Mouse (Mus musculus): ENCODE results near the gene Psmd6. TPM values are rescaled to one million over a fixed set of nuclear protein-coding genes. Genes with fewer than 3 reads are reported as not detected.

The Psmd6 gene
- 308 and 313 TPM in 2 replicates for polyA plus RNA-seq (2015; fragmentation: Nextera tagmentation; extraction: Ambion mirVana)

DNA sequence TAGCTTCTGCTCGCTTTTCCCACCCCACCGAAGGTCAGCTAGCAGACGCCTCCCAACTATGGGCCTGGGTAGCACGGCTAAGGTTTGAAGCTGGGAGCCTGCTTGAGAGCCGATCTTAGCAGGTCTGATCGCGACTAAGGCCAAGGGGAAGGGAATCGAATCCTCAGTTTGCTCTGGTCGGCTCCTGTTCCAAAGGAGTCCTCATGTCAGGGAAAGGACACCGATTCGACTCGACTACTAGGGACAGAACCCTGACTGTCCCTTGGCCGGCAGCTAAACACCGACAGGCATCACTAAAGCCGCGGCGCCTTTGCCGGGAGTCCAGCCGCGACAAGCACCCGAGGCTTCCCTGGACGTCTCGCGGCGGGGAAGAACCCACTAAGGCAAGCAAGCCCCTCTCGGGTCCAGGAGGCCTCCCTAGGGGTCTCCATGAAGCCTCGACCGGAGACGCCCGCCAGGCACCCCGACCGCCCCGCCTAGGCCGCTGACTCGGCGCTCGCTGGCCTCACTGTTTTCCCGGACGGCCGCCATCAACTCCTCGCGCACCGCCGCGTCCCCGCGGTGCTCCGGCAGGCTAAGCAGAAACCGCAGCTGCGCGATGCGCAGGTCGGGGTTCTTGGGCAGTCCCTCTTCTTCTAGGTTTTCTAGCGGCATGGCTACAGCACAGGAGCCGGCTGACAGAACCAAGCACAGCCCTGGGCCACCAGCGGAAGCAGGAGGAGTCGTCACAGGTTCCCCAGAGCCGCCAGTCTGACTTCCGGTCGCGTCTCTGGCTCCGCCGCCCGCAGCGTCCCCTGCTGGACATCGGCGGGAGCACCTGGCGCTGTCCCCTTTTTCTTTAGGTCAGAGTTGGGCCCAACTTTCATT lies at the start of gene Psmd6:
TSS of gene Psmd6 (minus strand) at position 755 of the 867 bp plus-strand sequence.
- Histone ChIP-seq H3K27me3 (no peaks in the 10 kb centered on the region), H3K4me1 (peaks cover 21% of the 10 kb centered on the region), H3K4me2 (peak within 1 kb of the TSS; percentile 92), H3K9ac (peak within 1 kb of the TSS; percentile 97), H3K27ac (peak within 1 kb of the TSS; percentile 63; the same call in 1 of the 2 replicates), H3K4me3 (peak within 1 kb of the TSS; percentile 98), H3K36me3 (ENCODE audit: poor library complexity, severe bottlenecking) (peaks cover 37% of the 10 kb centered on the region), H3K9me3 (replicated peaks) (no peaks in the 10 kb centered on the region)
- peak; percentile 99 for ATAC-seq
- under 1% methylated on average over 68 of the region's 68 CpGs for WGBS

DNA sequence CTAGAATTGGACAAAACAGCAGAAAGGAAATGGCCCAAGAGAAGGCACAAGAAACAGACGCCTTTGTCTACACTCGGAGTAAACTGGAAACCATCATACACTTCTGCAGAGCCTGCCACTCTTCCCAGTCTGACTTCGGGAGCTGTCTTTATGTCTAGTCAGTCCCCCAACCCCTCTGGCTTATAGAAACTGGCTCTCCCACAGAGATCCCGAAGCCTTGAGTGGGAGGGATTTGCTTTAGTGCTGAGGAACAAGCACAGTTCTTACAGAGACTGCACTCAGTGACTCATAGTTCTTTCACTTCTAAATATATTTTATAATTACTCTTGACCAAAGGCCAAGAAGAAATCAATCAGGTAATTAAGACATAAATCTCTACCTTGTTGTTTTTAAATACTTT lies 10.1 kb downstream of the Psmd6 start:
- 76% methylated on average over 4 of the region's 4 CpGs for WGBS
- Histone ChIP-seq H3K27me3 (no peaks in the 10 kb centered on the region), H3K36me3 (ENCODE audit: poor library complexity, severe bottlenecking) (peaks cover 61% of the 10 kb centered on the region), H3K27ac (no peak overlapping the region), H3K9ac (no peak overlapping the region), H3K9me3 (replicated peaks) (no peaks in the 10 kb centered on the region), H3K4me2 (no peak overlapping the region), H3K4me3 (no peak overlapping the region), H3K4me1 (no peaks in the 10 kb centered on the region)
- no peak for ATAC-seq

DNA sequence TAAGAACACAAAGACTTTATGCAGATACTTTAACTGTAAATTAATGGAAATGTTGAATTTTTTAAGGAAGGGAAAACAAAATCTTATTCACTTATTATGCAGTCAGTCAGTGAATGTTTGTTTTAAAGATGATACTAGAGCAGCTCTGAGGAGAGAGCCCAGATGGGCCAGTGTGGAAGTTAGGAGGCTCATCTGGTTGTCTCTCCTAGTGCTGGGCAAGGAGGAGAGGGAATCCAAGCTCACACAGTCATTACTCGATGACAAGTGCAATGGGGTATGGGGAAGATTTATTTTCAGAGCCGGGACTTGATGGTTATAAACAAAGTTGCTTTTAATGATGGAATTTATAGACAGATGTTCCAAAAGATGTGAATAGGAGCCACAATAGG lies 15.9 kb downstream of the Psmd6 start:
- no peak overlapping the region for H3K27ac ChIP-seq
- H3K9me3 ChIP-seq (replicated peaks): no peaks in the 10 kb centered on the region
- no peak overlapping the region for H3K4me2 ChIP-seq
- H3K9ac ChIP-seq: no peak overlapping the region
- 70% methylated on average over 2 of the region's 2 CpGs for WGBS
- no peak overlapping the region for H3K4me3 ChIP-seq
- no peaks in the 10 kb centered on the region for H3K27me3 ChIP-seq
- ATAC-seq: no peak
- peaks cover 36% of the 10 kb centered on the region for H3K36me3 ChIP-seq (ENCODE audit: poor library complexity, severe bottlenecking)
- no peaks in the 10 kb centered on the region for H3K4me1 ChIP-seq

DNA sequence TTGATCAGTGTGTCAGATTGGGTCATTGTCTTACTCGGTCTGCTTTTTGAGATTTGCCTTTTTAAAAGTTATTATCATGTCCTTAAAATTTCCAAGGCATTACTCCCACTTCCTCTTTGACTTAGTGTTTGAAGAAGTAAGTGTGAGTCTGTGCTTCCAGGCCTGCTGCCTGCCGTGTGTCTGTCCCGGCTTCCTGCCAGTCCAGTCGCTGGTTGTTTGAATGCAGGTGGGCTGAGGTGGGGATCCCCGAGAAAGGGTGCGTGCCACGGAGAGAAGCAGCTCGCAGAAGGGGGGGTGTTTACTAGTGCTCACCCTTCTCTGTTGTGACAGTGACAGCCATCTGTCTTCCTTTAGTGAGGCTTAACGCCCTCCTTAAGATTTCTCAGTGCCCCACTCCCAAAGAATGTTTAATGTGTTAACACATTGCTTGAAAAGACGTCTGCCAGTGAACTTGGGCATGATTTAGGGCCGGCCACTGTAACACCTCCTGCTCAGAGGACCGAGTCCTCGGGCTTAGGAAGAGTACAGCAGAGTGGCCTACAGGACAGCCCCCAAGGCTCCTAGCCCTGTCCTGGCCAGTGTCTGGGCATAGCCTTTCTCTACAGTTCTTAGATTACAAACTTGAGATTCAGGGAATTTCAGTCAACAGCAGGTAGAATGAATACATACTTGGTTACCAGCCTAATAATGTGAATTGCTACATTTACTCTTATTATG lies 16.4 kb downstream of the Psmd6 start:
- Histone ChIP-seq H3K27me3 (no peaks in the 10 kb centered on the region), H3K4me2 (no peak overlapping the region), H3K9ac (no peak overlapping the region), H3K9me3 (replicated peaks) (no peaks in the 10 kb centered on the region), H3K27ac (no peak overlapping the region; the same call in 1 of the 2 replicates), H3K4me3 (no peak overlapping the region), H3K36me3 (ENCODE audit: poor library complexity, severe bottlenecking) (peaks cover 41% of the 10 kb centered on the region), H3K4me1 (no peaks in the 10 kb centered on the region)
- peak; percentile 53 for ATAC-seq
- 57% methylated on average over 13 of the region's 13 CpGs for WGBS

DNA sequence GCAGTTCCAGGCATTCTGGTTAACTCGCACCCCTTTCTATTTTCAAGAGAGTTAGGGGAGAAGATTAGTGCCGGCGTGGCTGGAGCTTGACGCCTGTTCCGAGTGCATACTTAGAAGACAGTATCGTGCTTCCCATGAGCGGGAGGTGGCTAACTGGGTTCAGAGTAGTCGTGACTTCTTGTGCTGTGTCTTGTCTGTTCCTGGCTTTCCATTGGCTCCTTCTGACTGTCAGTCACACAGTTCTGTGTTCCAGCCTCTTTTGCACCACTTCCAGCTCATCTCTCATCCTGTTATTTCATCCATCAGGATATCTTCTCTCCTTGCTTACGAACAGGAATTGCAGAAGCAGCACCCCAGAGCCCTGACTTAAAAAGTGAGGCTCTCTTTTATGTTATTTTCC lies 19.5 kb downstream of the Psmd6 start:
- Histone ChIP-seq H3K36me3 (ENCODE audit: poor library complexity, severe bottlenecking) (peaks cover 45% of the 10 kb centered on the region), H3K9ac (no peak overlapping the region), H3K4me3 (no peak overlapping the region), H3K4me2 (no peak overlapping the region), H3K4me1 (no peaks in the 10 kb centered on the region), H3K9me3 (replicated peaks) (no peaks in the 10 kb centered on the region), H3K27me3 (no peaks in the 10 kb centered on the region), H3K27ac (no peak overlapping the region)
- 93% methylated on average over 9 of the region's 9 CpGs for WGBS
- ATAC-seq: no peak

DNA sequence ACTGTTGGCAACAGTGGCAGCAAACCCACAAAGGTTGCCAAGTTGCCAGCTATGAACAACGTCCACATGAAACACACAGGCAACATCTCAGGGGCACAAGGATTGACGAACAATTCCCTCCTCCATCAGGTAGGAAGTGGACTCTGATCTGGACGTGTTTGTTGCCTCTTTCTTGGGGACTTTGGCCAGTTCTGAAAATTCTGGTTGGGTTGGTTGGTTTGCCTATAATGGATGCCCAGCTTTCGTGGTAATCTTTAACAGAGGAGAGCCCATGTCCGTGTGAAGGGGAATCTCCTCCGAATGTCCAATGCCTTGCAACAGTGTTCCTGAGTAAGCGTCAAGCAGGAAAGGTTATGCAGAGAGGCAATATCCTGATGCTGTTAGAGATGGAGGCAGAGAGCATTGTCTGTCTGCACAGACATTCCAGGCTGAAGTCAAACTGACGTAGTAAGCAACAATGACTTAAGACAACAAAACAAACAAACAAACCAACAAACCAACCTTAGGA lies 20.0 kb downstream of the Psmd6 start:
- no peak overlapping the region for H3K27ac ChIP-seq
- H3K27me3 ChIP-seq: no peaks in the 10 kb centered on the region
- WGBS: 94% methylated on average over 8 of the region's 8 CpGs
- ATAC-seq: no peak
- H3K4me1 ChIP-seq: no peaks in the 10 kb centered on the region
- no peak overlapping the region for H3K4me2 ChIP-seq
- H3K4me3 ChIP-seq: no peak overlapping the region
- no peak overlapping the region for H3K9ac ChIP-seq
- H3K9me3 ChIP-seq (replicated peaks): no peaks in the 10 kb centered on the region
- peaks cover 49% of the 10 kb centered on the region for H3K36me3 ChIP-seq (ENCODE audit: poor library complexity, severe bottlenecking)

DNA sequence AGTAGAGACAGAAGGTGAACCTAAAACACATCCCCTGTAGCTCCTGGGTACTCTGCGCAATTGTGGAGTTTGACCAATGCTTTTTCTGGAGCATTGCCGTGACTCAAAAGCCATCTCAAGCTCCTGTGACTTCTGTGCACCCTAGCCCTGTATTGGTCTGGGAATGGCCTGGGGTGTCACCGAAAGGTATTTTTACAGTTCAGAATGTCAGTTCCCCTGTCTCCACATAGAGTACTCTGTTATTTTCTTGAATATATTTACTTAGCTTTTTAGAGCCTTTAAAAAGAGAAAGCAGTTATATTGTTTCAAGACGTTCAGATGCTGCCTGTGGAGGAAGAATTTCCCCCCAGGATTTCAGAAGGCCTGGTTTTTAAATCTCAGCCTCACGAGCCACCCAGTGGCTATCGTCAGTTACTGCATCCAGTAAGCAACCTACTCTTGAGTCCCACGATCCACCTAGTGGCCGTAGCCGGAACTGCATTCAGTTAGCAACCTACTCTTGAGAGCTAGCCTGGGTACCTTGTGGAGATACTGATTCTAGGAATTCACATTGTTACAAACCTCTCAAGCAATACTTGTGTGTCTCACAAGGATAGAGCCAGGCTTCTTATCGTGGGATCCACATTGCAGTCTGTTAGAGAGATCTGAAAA lies 22.3 kb downstream of the Psmd6 start:
- no peak overlapping the region for H3K4me2 ChIP-seq
- H3K9me3 ChIP-seq (replicated peaks): no peaks in the 10 kb centered on the region
- no peaks in the 10 kb centered on the region for H3K27me3 ChIP-seq
- peaks cover 7% of the 10 kb centered on the region; the same call in 1 of the 2 replicates for H3K4me1 ChIP-seq
- ATAC-seq: peak; percentile 85
- H3K4me3 ChIP-seq: no peak overlapping the region
- no peak overlapping the region for H3K9ac ChIP-seq
- H3K27ac ChIP-seq: no peak overlapping the region
- WGBS: 27% methylated on average over 10 of the region's 10 CpGs
- peaks cover 48% of the 10 kb centered on the region for H3K36me3 ChIP-seq (ENCODE audit: poor library complexity, severe bottlenecking)

DNA sequence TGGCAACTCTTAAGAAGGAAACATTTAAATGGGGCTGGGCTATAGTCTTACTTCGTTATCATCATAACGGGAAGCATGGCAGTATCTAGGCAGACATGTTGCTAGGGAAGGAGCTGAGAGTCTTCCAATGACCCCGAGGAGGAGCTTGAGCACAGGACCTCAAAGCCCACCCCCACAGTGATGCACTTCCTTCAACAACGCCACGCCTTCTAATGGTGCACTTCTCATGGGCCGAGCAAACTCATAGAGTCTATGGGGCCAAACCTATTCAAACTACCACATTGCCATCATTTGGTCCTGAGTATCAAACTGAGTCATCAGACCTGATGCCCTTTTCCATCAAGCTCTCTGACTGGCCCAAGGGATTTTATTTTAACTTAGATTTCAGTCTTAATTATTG lies 30.2 kb downstream of the Psmd6 start:
- H3K4me1 ChIP-seq: peaks cover 6% of the 10 kb centered on the region; the same call in 1 of the 2 replicates
- no peak for ATAC-seq
- H3K9me3 ChIP-seq (replicated peaks): no peaks in the 10 kb centered on the region
- no peak overlapping the region for H3K27ac ChIP-seq
- H3K4me3 ChIP-seq: no peak overlapping the region
- peaks cover 56% of the 10 kb centered on the region for H3K36me3 ChIP-seq (ENCODE audit: poor library complexity, severe bottlenecking)
- H3K9ac ChIP-seq: no peak overlapping the region
- WGBS: 90% methylated on average over 6 of the region's 6 CpGs
- H3K27me3 ChIP-seq: no peaks in the 10 kb centered on the region
- H3K4me2 ChIP-seq: no peak overlapping the region

DNA sequence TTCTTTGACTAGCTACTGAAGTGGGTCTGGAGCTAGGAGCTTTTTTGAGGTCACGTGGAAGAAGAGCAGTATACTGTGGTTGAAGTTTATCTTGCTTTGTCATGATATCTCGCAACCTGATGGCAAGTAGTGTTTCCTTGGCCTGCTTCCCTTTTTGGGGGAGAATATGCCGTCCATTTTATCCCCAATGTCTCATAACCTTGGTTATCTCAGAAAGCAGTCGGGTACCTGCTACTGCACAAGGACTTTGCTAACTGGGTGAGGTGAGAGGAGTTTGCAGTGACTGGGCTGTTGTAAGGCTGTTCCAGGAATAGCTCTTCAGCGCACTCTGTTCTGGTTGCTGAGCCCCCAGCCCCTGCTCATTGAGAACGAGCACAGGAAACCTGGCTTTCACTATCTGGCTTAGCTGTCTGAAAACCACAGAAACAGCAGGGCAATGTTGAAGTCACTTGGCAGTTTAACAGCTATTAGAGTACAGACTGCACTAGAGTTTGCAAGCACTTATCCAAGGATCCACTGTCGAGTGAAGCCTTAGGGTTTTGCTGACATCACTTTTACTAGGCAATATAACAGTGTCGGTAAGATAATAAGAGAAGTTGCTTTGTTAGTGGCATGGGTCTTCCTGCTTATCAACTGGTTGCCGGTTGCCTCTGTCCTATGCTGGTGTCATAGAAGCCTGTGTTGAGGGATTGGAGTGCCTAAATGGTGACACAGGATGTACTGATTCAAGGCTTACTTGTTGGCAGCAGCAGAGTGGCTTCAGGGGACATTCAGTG lies 32.6 kb downstream of the Psmd6 start:
- Histone ChIP-seq H3K9me3 (replicated peaks) (no peaks in the 10 kb centered on the region), H3K27me3 (no peaks in the 10 kb centered on the region), H3K9ac (no peak overlapping the region), H3K4me3 (no peak overlapping the region), H3K27ac (no peak overlapping the region), H3K4me2 (no peak overlapping the region), H3K4me1 (no peaks in the 10 kb centered on the region), H3K36me3 (ENCODE audit: poor library complexity, severe bottlenecking) (peaks cover 54% of the 10 kb centered on the region)
- ATAC-seq: no peak
- 92% methylated on average over 9 of the region's 9 CpGs for WGBS

DNA sequence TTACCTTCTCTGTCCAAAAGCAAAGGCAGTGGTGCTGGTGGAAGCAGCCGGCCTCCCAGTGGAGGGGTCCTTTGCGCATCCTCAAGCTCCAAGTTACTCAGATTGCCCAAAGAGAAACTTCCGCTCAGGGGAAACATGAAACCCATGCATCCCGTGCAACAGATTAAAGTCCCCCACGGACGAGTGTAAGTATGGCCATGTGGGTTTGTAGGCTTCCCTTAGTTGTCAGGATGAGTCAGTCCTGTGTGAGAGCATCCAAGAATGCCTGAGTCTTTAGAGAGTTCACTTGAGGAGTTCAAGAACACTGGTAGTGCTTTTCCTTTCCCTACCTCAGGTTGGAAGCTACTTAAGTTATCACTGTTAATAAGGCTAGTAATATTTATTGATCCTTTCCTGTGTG lies 33.4 kb downstream of the Psmd6 start:
- 85% methylated on average over 6 of the region's 6 CpGs for WGBS
- no peak for ATAC-seq
- Histone ChIP-seq H3K9ac (no peak overlapping the region), H3K27me3 (no peaks in the 10 kb centered on the region), H3K4me1 (no peaks in the 10 kb centered on the region), H3K4me2 (no peak overlapping the region), H3K27ac (no peak overlapping the region), H3K4me3 (no peak overlapping the region), H3K9me3 (replicated peaks) (no peaks in the 10 kb centered on the region), H3K36me3 (ENCODE audit: poor library complexity, severe bottlenecking) (peaks cover 46% of the 10 kb centered on the region)

DNA sequence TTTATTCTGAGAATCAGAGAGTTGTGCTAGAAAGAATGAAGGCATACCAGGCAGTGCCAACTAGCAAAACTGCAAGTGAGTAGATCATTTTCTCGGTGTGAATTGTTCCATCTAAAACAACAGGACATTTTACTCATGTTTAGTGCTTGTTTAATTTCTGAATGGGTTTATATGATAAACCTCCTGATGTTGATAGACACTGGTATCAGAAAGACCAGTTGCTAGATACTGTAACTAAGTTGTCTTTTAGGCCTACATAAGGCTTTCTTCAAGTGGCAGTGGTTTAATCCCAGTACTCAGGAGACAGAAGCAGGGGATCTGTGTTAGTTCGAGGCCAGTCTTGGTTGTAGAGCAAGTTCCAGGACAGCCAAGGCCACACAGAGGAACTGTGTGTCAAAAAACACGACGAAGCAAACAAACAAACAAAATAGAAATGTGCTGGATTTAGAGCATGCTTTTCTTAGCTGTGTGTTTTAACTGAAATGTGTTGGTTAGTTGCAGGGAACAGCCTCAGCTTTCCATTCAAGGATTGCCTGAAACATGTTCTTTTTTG lies 34.0 kb downstream of the Psmd6 start:
- Histone ChIP-seq H3K9me3 (replicated peaks) (no peaks in the 10 kb centered on the region), H3K27ac (no peak overlapping the region), H3K4me2 (no peak overlapping the region), H3K36me3 (ENCODE audit: poor library complexity, severe bottlenecking) (peaks cover 41% of the 10 kb centered on the region), H3K27me3 (no peaks in the 10 kb centered on the region), H3K4me1 (no peaks in the 10 kb centered on the region), H3K9ac (no peak overlapping the region), H3K4me3 (no peak overlapping the region)
- ATAC-seq: no peak
- WGBS: 88% methylated on average over 4 of the region's 4 CpGs
